Mouse (Mus musculus) lung, embryonic 14.5 days (tissue): Measurements from ENCODE around the gene Anks1b. TPM values are rescaled to one million over a fixed set of nuclear protein-coding genes. Genes with fewer than 3 reads are reported as not detected.

ENCODE experiments used
- ATAC-seq: fragments of 200-750 bp; cut with Nextera tagmentation; 2 replicates; pipeline ENCODE4 v1.8.0; 2017; ENCODE audit warnings: mild to moderate bottlenecking, moderate TSS enrichment, moderate library complexity; ENCODE audit not compliant: insufficient read depth
- DNase-seq: peaks from one replicate; pipeline ENCODE4 v3.0.0-alpha.2; 2015
- H3K27ac ChIP-seq: fragments of 300-500 bp; sonication (generic); 2 replicates; pipeline ENCODE4 v1.5.1; 2014; ENCODE audit warnings: low read depth, mild to moderate bottlenecking, moderate library complexity
- H3K27me3 ChIP-seq: fragments of 300-500 bp; sonication (generic); 2 replicates; pipeline ENCODE4 v1.6.1; 2014; ENCODE audit warnings: low read length, control low read depth; ENCODE audit not compliant: insufficient read depth
- H3K36me3 ChIP-seq: fragments of 300-500 bp; sonication (generic); 2 replicates; pipeline ENCODE4 v1.6.1; 2014; ENCODE audit warnings: control low read depth; ENCODE audit not compliant: insufficient read depth
- H3K4me1 ChIP-seq: fragments of 300-500 bp; sonication (generic); 2 replicates; pipeline ENCODE4 v1.6.1; 2014; ENCODE audit warnings: antibody characterized with exemption, control low read depth; ENCODE audit not compliant: insufficient read depth
- H3K4me2 ChIP-seq: fragments of 300-500 bp; sonication (generic); 2 replicates; pipeline ENCODE4 v1.6.1; 2014; ENCODE audit warnings: mild to moderate bottlenecking
- H3K4me3 ChIP-seq: fragments of 300-500 bp; sonication (generic); 2 replicates; pipeline ENCODE4 v1.5.1; 2014; ENCODE audit warnings: low read depth, low read length
- H3K9ac ChIP-seq: fragments of 300-500 bp; sonication (generic); 2 replicates; pipeline ENCODE4 v1.6.1; 2014
- H3K9me3 ChIP-seq: fragments of 300-500 bp; sonication (generic); 2 replicates; pipeline ENCODE4 v1.6.1; 2016; ENCODE audit warnings: low read depth, low read length, control low read depth
- CTCF ChIP-seq: IDR thresholded peaks from 2 replicates; pipeline ENCODE4 v1.5.1; 2016; ENCODE audit warnings: antibody characterized with exemption, low read depth
- WGBS: fragments of 180-500 bp; shearing (Covaris S2); extraction: QIAGEN DNeasy Blood & Tissue Kit; methylation state at CpG from one replicate; pipeline ENCODE4 v1.1.7; 2014; 5-methylcytosine and 5-hydroxymethylcytosine counted together
- polyA plus RNA-seq: library from polyadenylated mRNA; unstranded; fragments of >200 nt; fragmentation: Nextera tagmentation; extraction: Ambion mirVana; gene quantifications from 2 replicates; pipeline ENCODE4 v1.2.1, GENCODE M21; 2014

The Anks1b gene
- polyA plus RNA-seq, 1 experiment from 2014 or later: 1.2 TPM

GRCm38 (mm10) chr10:90140947-90141346, 267.6 kb downstream of the Anks1b start:
- DNase-seq (no peak), ATAC-seq (no peak)
- Histone ChIP-seq H3K4me3 (no peak overlapping the region), H3K36me3 (no peaks in the 10 kb centered on the region), H3K9ac (no peak overlapping the region), H3K4me2 (no peak overlapping the region), H3K27ac (no peak overlapping the region), H3K4me1 (no peaks in the 10 kb centered on the region), H3K27me3 (no peaks in the 10 kb centered on the region), H3K9me3 (no peaks in the 10 kb centered on the region)
- no peak for TF ChIP-seq CTCF

DNA sequence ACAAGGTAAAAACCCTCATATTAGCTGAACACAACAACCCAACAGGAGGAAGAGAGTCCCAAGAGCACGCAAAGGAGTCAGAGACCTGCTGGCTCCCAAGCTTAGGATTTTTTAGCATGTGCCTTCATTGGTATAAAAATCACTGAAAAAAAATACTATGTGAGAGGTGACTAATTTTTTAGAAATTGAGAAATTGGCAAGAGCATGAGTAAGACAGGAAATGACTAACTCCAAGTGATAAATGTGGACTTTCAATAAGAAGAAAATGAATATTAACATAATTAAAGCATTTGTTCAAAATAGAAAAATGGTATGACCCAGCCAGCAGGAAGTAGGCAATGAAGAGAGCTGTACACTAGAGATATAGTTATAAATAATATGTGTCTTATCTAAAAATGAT, 271.1 kb downstream of the Anks1b start:
- WGBS: 77% methylated on average over 1 of the region's 1 CpGs
- H3K27me3 ChIP-seq: no peaks in the 10 kb centered on the region
- no peaks in the 10 kb centered on the region for H3K9me3 ChIP-seq
- TF ChIP-seq CTCF: no peak
- H3K4me2 ChIP-seq: no peak overlapping the region
- H3K4me3 ChIP-seq: no peak overlapping the region
- H3K36me3 ChIP-seq: no peaks in the 10 kb centered on the region
- no peak overlapping the region for H3K9ac ChIP-seq
- H3K27ac ChIP-seq: no peak overlapping the region
- H3K4me1 ChIP-seq: no peaks in the 10 kb centered on the region
- DNase-seq (no peak), ATAC-seq (no peak)

DNA sequence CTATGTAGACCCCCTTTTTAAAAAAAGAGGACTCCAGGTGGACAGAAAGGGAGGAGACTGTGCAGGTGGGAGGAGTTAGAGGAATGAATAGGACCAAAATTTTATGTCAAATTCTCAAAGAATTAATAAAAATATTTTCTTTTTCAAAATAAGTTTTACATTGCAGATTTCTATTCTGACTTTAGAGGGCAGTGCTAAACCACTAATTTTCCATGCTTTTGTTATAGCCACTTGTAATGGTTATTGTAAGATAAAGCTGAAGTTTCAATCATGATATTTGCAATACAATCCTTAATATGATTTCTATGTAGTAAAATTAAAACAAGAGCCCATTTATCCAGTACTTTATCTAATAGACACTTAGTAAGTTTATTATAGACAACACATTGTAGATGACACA, 278.2 kb downstream of the Anks1b start:
- Histone ChIP-seq H3K27ac (no peak overlapping the region), H3K9ac (no peak overlapping the region), H3K9me3 (no peaks in the 10 kb centered on the region), H3K27me3 (no peaks in the 10 kb centered on the region), H3K36me3 (no peaks in the 10 kb centered on the region), H3K4me1 (no peaks in the 10 kb centered on the region), H3K4me3 (no peak overlapping the region), H3K4me2 (no peak overlapping the region)
- no peak for ATAC-seq
- TF ChIP-seq CTCF: no peak
- DNase-seq: no peak

DNA sequence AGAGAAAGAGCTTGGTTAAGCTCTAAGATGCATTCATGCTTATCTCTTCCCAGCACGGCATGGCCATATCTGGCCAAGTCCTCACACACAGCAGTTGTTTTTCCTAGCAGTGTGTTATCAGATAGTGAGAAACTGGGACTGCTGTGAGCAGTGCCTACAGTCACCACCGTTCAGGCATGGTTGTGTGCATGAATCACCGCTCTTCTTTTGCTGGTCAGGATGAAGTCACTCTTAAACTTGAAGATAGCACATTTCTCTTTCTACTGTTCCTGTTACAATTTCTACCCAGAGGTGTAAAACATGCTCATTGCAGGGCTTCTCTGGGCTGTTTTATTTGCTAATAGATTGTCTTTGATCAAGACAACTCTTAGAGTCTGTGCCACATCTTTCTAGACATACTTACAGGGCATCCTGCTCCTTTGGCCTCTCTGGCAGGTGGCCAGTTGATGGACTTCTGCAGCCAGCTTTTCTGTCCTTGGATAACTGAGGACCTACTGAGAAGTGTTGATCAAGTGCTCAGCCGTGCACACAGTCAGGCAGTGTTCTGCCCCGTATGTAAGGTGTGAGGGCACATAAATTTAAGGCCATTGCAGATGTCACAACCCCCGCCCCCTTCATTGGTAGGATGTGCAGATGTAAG, 296.8 kb downstream of the Anks1b start:
- Histone ChIP-seq H3K9ac (no peak overlapping the region), H3K4me1 (no peaks in the 10 kb centered on the region), H3K9me3 (no peaks in the 10 kb centered on the region), H3K36me3 (no peaks in the 10 kb centered on the region), H3K27ac (no peak overlapping the region), H3K4me2 (no peak overlapping the region), H3K27me3 (no peaks in the 10 kb centered on the region), H3K4me3 (no peak overlapping the region)
- TF ChIP-seq CTCF: no peak
- ATAC-seq (no peak), DNase-seq (no peak)
- 58% methylated on average over 6 of the region's 6 CpGs for WGBS

DNA sequence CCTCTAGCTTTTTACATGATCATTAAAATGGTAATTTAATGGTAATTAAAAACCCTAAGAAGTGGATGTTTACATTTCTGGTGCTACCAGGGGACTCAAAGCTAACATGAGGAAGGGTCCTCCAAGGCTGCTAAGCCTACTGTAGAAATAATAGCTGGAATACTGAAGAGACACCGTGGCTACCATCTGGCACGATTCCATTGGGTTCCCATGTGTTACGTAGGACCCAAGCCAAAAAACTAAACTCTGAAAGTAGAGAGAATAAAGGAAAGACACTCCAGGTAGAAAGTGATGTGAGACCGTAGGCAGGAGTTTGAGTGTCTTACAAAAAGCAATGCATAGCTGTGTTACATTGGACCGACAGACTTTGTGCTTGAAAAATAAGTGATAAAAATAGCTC, 317.1 kb downstream of the Anks1b start:
- no peak overlapping the region for H3K9ac ChIP-seq
- WGBS: 71% methylated on average over 5 of the region's 5 CpGs
- DNase-seq (no peak), ATAC-seq (no peak)
- no peaks in the 10 kb centered on the region for H3K27me3 ChIP-seq
- H3K36me3 ChIP-seq: no peaks in the 10 kb centered on the region
- no peaks in the 10 kb centered on the region for H3K9me3 ChIP-seq
- H3K4me3 ChIP-seq: no peak overlapping the region
- no peak for TF ChIP-seq CTCF
- H3K4me1 ChIP-seq: no peaks in the 10 kb centered on the region
- no peak overlapping the region for H3K27ac ChIP-seq
- H3K4me2 ChIP-seq: no peak overlapping the region

DNA sequence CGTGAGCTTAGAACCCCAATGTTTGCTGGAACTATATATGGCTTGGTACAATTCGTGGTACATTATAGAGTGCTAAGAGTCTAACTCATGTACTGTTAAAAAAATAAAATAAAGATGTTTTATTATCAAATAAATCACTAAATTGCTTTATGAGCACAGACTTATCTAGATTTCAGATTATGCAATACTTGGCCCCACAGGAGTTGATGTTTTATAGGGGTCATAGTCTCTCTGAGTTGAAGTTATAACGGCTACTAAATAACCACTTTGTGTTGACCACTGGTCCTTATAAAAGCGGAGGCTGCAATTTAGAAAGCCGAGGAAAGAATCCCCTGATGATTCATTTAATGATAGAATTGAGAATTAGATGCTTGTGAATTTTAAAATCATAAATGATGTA, 323.6 kb downstream of the Anks1b start:
- ATAC-seq (no peak), DNase-seq (no peak)
- no peaks in the 10 kb centered on the region for H3K9me3 ChIP-seq
- H3K27ac ChIP-seq: no peak overlapping the region
- H3K4me1 ChIP-seq: no peaks in the 10 kb centered on the region
- no peaks in the 10 kb centered on the region for H3K27me3 ChIP-seq
- no peak overlapping the region for H3K4me2 ChIP-seq
- no peak for TF ChIP-seq CTCF
- H3K36me3 ChIP-seq: no peaks in the 10 kb centered on the region
- H3K4me3 ChIP-seq: no peak overlapping the region
- whole genome bisulfite sequencing: 76% methylated on average over 5 of the region's 5 CpGs
- H3K9ac ChIP-seq: no peak overlapping the region

DNA sequence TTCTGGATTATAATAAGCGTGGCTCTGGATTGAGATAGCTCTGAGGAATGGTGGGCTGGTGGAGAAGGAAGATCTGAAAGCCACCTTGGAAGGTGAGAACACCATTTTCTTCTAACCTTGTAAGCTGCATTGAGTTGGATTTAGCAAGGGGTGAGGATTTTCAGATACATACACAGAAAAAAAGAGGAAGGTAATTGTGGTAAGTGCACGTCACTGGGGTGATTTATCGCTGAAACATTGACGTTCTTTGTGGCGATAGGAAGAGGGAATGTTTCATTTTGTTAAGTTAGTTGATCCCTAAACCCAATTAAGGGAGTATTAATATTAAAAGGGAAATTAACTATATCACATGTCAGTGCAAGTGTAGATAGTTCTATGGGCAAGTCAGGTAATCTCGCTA, 336.7 kb downstream of the Anks1b start:
- Histone ChIP-seq H3K36me3 (no peaks in the 10 kb centered on the region), H3K4me3 (no peak overlapping the region), H3K4me2 (no peak overlapping the region), H3K27me3 (no peaks in the 10 kb centered on the region), H3K4me1 (no peaks in the 10 kb centered on the region), H3K27ac (no peak overlapping the region), H3K9me3 (no peaks in the 10 kb centered on the region), H3K9ac (no peak overlapping the region)
- DNase-seq: no peak
- no peak for TF ChIP-seq CTCF
- 85% methylated on average over 6 of the region's 6 CpGs for WGBS
- no peak for ATAC-seq

- no peak overlapping the region for H3K9ac ChIP-seq
- H3K27ac ChIP-seq: no peak overlapping the region
- no peak for TF ChIP-seq CTCF
- no peaks in the 10 kb centered on the region for H3K36me3 ChIP-seq
- H3K4me3 ChIP-seq: no peak overlapping the region
- DNase-seq: peak; percentile 24
- H3K4me2 ChIP-seq: no peak overlapping the region
- no peaks in the 10 kb centered on the region for H3K9me3 ChIP-seq
- WGBS: 46% methylated on average over 3 of the region's 3 CpGs
- no peaks in the 10 kb centered on the region for H3K4me1 ChIP-seq
- H3K27me3 ChIP-seq: no peaks in the 10 kb centered on the region
- ATAC-seq: no peak
These were observed 347.2 kb downstream of the Anks1b start for GRCm38 (mm10) chr10:90220470-90220869.
